Mouse (Mus musculus) neural tube, embryonic 12.5 days (tissue): ENCODE data around the gene Plekhm1. TPM values are rescaled to one million over a fixed set of nuclear protein-coding genes. Genes with fewer than 3 reads are reported as not detected.
"Not testable (repeated sequence)": the region's sequence is repeated elsewhere in the genome, so short reads cannot be mapped to it uniquely, and the experiment has no call there.

Experiments used
- ATAC-seq: fragments of 200-750 bp; cut with Nextera tagmentation; 2 replicates; pipeline ENCODE4 v1.8.0; 2017; ENCODE audit warnings: low read depth, mild to moderate bottlenecking, moderate TSS enrichment, moderate library complexity; ENCODE audit not compliant: low FRiP score
- H3K27ac ChIP-seq: fragments of 300-500 bp; sonication (generic); 2 replicates; pipeline ENCODE4 v1.5.1; 2016
- H3K27me3 ChIP-seq: fragments of 300-500 bp; sonication (generic); replicated peaks from 2 replicates; pipeline ENCODE4 v1.6.1; 2016; ENCODE audit warnings: mild to moderate bottlenecking
- H3K36me3 ChIP-seq: fragments of 300-500 bp; sonication (generic); 2 replicates; pipeline ENCODE4 v1.6.1; 2016; ENCODE audit warnings: mild to moderate bottlenecking
- H3K4me1 ChIP-seq: fragments of 300-500 bp; sonication (generic); 2 replicates; pipeline ENCODE4 v1.6.1; 2016
- H3K4me2 ChIP-seq: fragments of 300-500 bp; sonication (generic); replicated peaks from 2 replicates; pipeline ENCODE4 v1.6.1; 2016; ENCODE audit warnings: mild to moderate bottlenecking
- H3K4me3 ChIP-seq: fragments of 300-500 bp; sonication (generic); 2 replicates; pipeline ENCODE4 v1.5.1; 2016
- H3K9ac ChIP-seq: fragments of 300-500 bp; sonication (generic); 2 replicates; pipeline ENCODE4 v1.6.1; 2016; ENCODE audit warnings: mild to moderate bottlenecking
- H3K9me3 ChIP-seq: fragments of 300-500 bp; sonication (generic); 2 replicates; pipeline ENCODE4 v1.6.1; 2016; ENCODE audit warnings: mild to moderate bottlenecking
- WGBS: fragments of 180-500 bp; shearing (Covaris S2); methylation state at CpG from one replicate; pipeline ENCODE4 v1.1.7; 2016; 5-methylcytosine and 5-hydroxymethylcytosine counted together
- polyA plus RNA-seq: library from polyadenylated mRNA; unstranded; fragments of >200 nt; fragmentation: Nextera tagmentation; extraction: Ambion mirVana; gene quantifications from 2 replicates; pipeline ENCODE4 v1.2.1, GENCODE M21; 2016

The Plekhm1 gene
- polyA plus RNA-seq, 1 experiment from 2014 or later: 10.3 TPM

DNA sequence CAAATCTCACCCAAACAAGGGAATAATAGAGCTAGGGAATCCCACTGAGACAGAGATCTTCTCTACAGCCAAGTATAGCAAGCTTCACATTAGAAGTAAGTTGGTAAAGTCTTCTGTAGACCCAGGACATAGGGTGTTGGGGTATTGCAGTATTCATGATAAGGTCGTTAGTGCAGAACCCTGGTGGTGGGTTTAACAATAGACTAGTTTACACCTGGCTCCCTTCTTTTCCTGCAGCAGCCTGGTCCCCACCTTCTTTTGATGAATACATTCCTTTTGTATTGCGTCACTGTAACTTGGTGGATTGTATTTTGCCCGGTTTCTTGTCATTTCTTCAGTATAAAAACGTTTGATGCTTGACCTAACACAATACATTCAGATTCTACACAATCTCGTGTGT is 5.4 kb downstream of the Plekhm1 start:
- not testable (repeated sequence) for H3K27ac ChIP-seq, H3K4me2 ChIP-seq, H3K27me3 ChIP-seq, ATAC-seq, H3K9me3 ChIP-seq, H3K4me1 ChIP-seq, H3K4me3 ChIP-seq, H3K9ac ChIP-seq
- 69% methylated on average over 5 of the region's 5 CpGs for WGBS
- H3K36me3 ChIP-seq: peaks cover 17% of the 10 kb centered on the region

DNA sequence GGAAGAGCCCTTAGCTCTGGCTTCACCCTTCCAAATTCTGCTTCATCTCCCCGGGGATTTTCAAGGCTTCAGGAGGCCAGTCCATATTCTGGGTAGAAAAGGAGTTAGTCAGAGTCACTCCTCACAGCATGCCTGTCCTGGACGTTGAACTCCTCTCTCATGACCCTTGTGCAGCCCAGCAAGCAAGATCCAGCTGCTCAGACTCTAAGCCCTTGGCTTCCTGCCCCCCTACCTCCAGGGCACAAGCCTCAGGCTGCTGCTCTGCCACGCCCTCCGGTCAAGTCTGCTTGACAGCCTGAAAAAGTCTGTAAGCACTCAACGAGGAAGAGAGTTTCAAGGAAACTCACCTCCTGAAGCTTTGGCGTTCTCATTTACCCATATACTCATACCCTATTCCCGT is 5.9 kb downstream of the Plekhm1 start:
- no peak for ATAC-seq
- Histone ChIP-seq H3K4me2 (no peak overlapping the region), H3K27ac (no peak overlapping the region), H3K9me3 (no peaks in the 10 kb centered on the region), H3K4me1 (peaks cover 4% of the 10 kb centered on the region), H3K4me3 (no peak overlapping the region), H3K27me3 (no peaks in the 10 kb centered on the region), H3K36me3 (peaks cover 17% of the 10 kb centered on the region), H3K9ac (no peak overlapping the region)
- 84% methylated on average over 7 of the region's 7 CpGs for WGBS

DNA sequence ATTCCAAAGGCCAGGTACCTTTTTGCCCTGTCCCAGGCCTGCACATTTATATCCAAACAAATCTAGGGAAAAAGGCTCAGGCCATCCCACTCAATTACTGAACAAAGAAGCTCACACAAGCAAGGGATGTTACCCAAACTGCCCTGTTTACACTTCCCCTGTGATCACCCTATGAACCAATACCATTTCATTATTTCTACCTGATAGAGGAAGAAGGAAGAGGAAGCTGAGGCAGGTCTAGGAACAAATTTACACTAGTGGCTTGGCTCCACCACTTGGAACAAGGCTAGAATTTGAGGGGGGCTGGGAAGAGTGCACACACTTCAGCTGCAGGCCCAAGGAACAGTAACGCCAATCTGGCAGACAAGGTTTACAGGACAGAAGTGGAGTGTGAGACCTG is 6.7 kb downstream of the Plekhm1 start:
- Histone ChIP-seq H3K27me3 (no peaks in the 10 kb centered on the region), H3K4me1 (no peaks in the 10 kb centered on the region), H3K36me3 (peaks cover 19% of the 10 kb centered on the region), H3K4me3 (no peak overlapping the region), H3K27ac (no peak overlapping the region), H3K9ac (no peak overlapping the region), H3K4me2 (no peak overlapping the region), H3K9me3 (no peaks in the 10 kb centered on the region)
- 95% methylated on average over 1 of the region's 1 CpGs for WGBS
- no peak for ATAC-seq

DNA sequence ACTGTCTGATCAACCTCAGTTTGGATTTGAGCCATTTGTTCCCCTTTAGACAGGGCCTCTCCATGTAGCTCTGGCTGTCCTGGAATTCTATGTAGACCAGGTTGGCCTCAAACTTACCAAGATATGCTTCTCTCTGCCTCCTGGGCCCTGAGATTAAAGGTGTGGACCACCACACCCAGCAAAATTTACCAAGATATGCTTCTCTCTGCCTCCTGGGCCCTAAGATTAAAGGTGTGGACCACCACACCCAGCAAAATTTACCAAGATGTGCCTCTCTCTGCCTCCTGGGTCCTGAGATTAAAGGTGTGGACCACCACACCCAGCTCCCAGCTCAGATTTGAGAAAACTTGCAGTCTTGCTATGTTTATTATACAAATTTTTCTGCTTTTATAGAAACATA is 7.9 kb downstream of the Plekhm1 start:
- H3K36me3 ChIP-seq: peaks cover 19% of the 10 kb centered on the region
- no peak overlapping the region for H3K4me3 ChIP-seq
- H3K4me2 ChIP-seq: no peak overlapping the region
- H3K9me3 ChIP-seq: no peaks in the 10 kb centered on the region
- H3K27me3 ChIP-seq: no peaks in the 10 kb centered on the region
- no peak for ATAC-seq
- no peak overlapping the region for H3K9ac ChIP-seq
- no peaks in the 10 kb centered on the region for H3K4me1 ChIP-seq
- no peak overlapping the region for H3K27ac ChIP-seq

DNA sequence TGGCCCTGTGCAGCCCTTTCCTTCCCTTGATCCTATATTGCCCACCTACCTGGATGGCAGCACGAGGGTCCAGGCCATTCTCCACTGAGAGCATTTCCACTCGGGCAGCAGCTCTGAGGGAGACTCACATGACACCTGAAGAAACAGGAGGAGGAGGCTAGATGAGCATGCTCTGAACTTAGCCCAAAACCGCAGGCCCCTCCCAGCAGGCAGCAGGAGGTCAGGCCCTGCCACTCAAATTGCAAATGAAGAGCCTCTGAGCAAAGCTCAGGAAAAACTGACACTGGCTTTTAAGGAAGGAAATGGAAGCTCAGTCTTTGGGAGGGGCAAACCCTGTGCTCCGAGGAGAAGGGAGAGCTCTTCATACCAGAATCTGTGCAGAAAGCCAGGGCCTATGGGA is 8.7 kb downstream of the Plekhm1 start:
- Histone ChIP-seq H3K9me3 (no peaks in the 10 kb centered on the region), H3K9ac (no peak overlapping the region), H3K36me3 (peaks cover 15% of the 10 kb centered on the region), H3K4me1 (no peaks in the 10 kb centered on the region), H3K27ac (no peak overlapping the region), H3K4me2 (no peak overlapping the region), H3K4me3 (no peak overlapping the region), H3K27me3 (no peaks in the 10 kb centered on the region)
- 65% methylated on average over 4 of the region's 4 CpGs for WGBS
- no peak for ATAC-seq

DNA sequence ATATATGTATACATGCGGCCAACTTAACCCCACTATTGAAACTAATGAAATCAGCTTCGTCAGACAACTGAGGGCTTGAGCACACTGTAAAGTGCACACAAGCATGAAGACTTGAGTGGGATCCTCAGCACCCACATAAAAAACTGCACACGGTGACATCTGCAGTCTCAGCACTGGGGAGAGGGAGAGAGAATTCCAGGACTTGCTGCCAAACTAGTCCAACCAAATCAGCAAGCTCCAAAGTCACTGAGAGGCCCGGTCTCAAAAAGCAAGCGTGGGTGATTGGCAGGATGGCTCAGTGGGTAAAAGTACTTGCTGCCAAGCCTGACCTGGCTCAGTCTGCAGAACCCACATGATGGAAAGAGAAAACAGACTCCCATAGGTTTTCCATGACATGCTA is 9.7 kb downstream of the Plekhm1 start:
- no peak for ATAC-seq
- peaks cover 15% of the 10 kb centered on the region for H3K36me3 ChIP-seq
- H3K27ac ChIP-seq: no peak overlapping the region
- no peak overlapping the region for H3K4me3 ChIP-seq
- no peaks in the 10 kb centered on the region for H3K9me3 ChIP-seq
- H3K27me3 ChIP-seq: no peaks in the 10 kb centered on the region
- no peak overlapping the region for H3K9ac ChIP-seq
- 95% methylated on average over 5 of the region's 5 CpGs for WGBS
- H3K4me1 ChIP-seq: no peaks in the 10 kb centered on the region
- no peak overlapping the region for H3K4me2 ChIP-seq

DNA sequence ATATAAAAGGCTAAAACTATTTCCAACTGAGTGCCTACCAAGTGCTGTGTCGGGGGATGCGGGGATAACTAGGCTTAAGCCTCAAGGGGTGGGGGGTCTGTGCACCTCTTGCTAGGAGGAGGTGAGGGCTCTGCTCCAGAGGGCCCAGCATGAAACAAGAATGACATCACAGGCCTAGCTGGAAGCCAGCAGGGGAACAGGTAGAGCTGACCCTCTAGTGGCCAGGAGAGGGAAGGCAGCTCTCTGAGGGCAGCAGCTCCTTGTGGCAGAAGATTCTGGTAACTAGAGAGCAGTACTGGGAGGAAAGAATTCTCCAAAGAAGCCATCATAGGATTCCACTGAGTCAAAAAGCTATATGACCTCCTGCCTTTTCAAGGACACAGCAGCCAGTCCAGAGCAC is 10.3 kb downstream of the Plekhm1 start:
- Histone ChIP-seq H3K4me1 (no peaks in the 10 kb centered on the region), H3K36me3 (peaks cover 15% of the 10 kb centered on the region), H3K9ac (no peak overlapping the region), H3K27me3 (no peaks in the 10 kb centered on the region), H3K4me3 (no peak overlapping the region), H3K27ac (no peak overlapping the region), H3K4me2 (no peak overlapping the region), H3K9me3 (no peaks in the 10 kb centered on the region)
- 73% methylated on average over 2 of the region's 2 CpGs for WGBS
- ATAC-seq: no peak

DNA sequence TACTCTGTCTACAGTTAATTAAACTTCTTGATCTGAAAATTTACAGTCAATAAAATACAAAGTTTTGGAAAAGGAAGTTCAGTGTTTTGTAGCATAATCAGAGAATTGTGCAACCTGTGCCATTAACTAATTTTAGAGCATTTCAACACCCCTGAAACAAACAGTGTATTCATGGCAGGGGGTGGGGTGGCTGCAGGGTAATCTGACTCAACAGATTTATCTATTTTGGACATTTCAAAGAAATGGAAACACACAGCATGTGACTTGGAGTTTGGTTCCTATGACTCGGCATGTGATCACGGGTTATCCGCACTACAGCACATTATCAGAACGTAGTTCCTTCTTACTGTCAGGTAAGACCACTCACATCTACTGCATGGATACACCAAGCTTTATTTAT is 12.5 kb downstream of the Plekhm1 start:
- WGBS: 95% methylated on average over 4 of the region's 4 CpGs
- Histone ChIP-seq H3K27ac (no peak overlapping the region), H3K9ac (no peak overlapping the region), H3K36me3 (peaks cover 36% of the 10 kb centered on the region), H3K4me2 (no peak overlapping the region), H3K9me3 (no peaks in the 10 kb centered on the region), H3K27me3 (no peaks in the 10 kb centered on the region), H3K4me1 (no peaks in the 10 kb centered on the region), H3K4me3 (no peak overlapping the region)
- no peak for ATAC-seq

DNA sequence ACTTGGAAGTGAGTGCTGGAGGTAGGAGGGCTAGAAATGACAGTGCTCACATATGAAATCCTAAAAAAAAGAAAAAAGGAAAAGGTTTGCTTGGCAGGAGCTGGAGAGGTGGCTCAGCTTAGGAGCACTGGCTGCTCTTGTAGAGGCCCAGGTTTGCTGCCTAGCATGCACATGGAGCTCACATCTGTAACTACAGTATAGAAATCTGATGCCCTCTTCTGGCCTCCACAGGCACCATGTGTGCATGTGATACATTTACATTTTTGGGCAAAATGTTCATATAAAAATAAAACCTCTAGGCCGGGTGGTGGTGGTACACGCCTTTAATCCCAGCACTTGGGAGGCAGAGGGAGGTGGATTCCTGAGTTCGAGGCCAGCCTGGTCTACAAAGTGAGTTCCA is 13.4 kb downstream of the Plekhm1 start:
- Histone ChIP-seq H3K27ac (no peak overlapping the region), H3K4me1 (no peaks in the 10 kb centered on the region), H3K4me3 (no peak overlapping the region), H3K9ac (no peak overlapping the region), H3K27me3 (no peaks in the 10 kb centered on the region), H3K36me3 (peaks cover 46% of the 10 kb centered on the region), H3K4me2 (no peak overlapping the region), H3K9me3 (no peaks in the 10 kb centered on the region)
- ATAC-seq: no peak
- 96% methylated on average over 3 of the region's 3 CpGs for WGBS

DNA sequence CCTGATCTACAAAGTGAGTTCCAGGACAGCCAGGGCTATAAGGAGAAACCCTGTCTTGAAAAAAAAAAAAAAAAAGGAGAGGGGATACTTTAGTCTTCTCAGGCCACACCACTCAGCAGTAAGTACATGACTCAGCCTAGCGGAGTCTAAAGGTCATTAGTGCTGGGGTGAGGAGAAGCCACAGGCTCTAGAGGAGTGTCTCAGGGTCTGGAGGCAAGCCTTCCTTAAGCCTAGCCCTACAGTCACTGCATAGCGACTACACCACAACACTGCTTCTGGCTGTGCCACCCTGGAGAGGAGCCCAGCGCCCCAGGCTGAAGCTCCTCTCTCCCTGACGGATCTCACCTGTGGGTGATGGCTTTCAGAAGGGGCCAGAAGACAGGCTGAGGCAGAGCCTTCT is 15.8 kb downstream of the Plekhm1 start:
- WGBS: 93% methylated on average over 4 of the region's 4 CpGs
- no peak overlapping the region for H3K27ac ChIP-seq
- no peaks in the 10 kb centered on the region for H3K4me1 ChIP-seq
- H3K36me3 ChIP-seq: peaks cover 46% of the 10 kb centered on the region
- no peaks in the 10 kb centered on the region for H3K27me3 ChIP-seq
- no peak overlapping the region for H3K4me2 ChIP-seq
- no peak overlapping the region for H3K9ac ChIP-seq
- no peaks in the 10 kb centered on the region for H3K9me3 ChIP-seq
- no peak for ATAC-seq
- H3K4me3 ChIP-seq: no peak overlapping the region

DNA sequence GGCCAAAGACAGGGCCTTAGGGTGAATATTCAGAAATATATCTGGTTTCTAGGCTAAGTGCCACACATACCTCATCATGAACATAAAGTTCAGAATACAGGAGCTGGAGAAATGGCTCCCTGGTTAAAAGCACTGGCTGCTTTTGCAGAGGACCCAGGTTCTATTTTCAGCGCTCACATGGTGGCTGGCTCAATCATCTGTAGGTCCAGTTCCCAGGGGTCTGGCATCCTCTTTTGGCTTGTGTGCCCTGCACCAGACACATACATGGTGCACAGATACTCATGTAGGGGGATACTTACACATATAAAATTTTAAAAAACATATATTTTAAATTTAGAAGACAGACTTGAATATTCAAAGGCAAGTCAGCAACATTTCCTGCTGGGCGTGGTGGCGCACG is 16.3 kb downstream of the Plekhm1 start:
- Histone ChIP-seq H3K9ac (no peak overlapping the region), H3K4me1 (no peaks in the 10 kb centered on the region), H3K27ac (no peak overlapping the region), H3K36me3 (peaks cover 46% of the 10 kb centered on the region), H3K27me3 (no peaks in the 10 kb centered on the region), H3K9me3 (no peaks in the 10 kb centered on the region), H3K4me2 (no peak overlapping the region), H3K4me3 (no peak overlapping the region)
- 97% methylated on average over 4 of the region's 4 CpGs for WGBS
- ATAC-seq: no peak

DNA sequence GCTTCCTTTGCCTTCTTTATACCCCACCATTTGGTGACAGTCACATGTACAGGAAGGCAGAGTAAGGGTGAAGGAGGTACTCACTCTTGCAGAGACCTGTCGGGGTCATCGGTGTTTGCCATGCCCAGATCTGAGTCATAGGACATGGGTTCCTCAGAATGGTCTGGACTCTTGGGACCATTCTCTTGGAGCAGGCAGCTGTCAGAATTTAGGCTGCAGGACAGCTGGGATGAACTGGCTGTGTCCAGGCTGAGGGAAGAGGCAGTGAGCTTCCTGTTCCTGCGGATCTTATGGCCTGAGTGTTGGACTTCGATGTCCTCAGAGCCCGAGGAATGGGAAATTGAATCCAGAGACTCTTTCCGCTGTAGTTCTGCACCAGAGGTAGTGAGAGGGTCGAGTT is 17.9 kb downstream of the Plekhm1 start:
- H3K27me3 ChIP-seq: no peaks in the 10 kb centered on the region
- H3K27ac ChIP-seq: no peak overlapping the region
- H3K9ac ChIP-seq: no peak overlapping the region
- 92% methylated on average over 7 of the region's 7 CpGs for WGBS
- H3K36me3 ChIP-seq: peaks cover 55% of the 10 kb centered on the region
- H3K4me3 ChIP-seq: no peak overlapping the region
- no peaks in the 10 kb centered on the region for H3K4me1 ChIP-seq
- no peaks in the 10 kb centered on the region for H3K9me3 ChIP-seq
- ATAC-seq: no peak
- no peak overlapping the region for H3K4me2 ChIP-seq

DNA sequence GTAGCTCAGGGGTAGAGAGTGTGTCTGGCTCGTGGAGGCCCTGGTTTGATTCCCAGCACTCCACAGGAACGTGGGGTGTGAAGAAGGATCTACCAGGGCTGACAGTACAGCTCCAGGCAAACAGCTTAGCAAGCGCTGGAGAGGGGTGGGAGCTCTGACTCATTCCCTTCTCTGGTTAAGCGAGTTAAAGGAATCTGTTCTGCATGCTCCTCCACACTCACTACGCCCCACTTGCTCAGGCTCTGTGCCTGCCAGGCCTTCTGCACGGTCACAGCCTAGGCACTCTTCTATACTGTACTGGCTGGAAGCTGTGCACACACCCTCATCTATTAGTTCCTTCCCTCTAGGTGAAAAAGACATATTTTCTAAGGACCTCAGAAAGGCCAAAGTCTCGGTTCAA is 18.5 kb downstream of the Plekhm1 start:
- no peaks in the 10 kb centered on the region for H3K27me3 ChIP-seq
- H3K9ac ChIP-seq: no peak overlapping the region
- WGBS: 96% methylated on average over 7 of the region's 7 CpGs
- no peaks in the 10 kb centered on the region for H3K4me1 ChIP-seq
- H3K9me3 ChIP-seq: no peaks in the 10 kb centered on the region
- no peak overlapping the region for H3K27ac ChIP-seq
- ATAC-seq: no peak
- H3K36me3 ChIP-seq: peaks cover 58% of the 10 kb centered on the region
- H3K4me3 ChIP-seq: no peak overlapping the region
- H3K4me2 ChIP-seq: no peak overlapping the region
